Comparison of ENCODE assay signal across 23 mouse cellular contexts in the genomic region with DNA sequence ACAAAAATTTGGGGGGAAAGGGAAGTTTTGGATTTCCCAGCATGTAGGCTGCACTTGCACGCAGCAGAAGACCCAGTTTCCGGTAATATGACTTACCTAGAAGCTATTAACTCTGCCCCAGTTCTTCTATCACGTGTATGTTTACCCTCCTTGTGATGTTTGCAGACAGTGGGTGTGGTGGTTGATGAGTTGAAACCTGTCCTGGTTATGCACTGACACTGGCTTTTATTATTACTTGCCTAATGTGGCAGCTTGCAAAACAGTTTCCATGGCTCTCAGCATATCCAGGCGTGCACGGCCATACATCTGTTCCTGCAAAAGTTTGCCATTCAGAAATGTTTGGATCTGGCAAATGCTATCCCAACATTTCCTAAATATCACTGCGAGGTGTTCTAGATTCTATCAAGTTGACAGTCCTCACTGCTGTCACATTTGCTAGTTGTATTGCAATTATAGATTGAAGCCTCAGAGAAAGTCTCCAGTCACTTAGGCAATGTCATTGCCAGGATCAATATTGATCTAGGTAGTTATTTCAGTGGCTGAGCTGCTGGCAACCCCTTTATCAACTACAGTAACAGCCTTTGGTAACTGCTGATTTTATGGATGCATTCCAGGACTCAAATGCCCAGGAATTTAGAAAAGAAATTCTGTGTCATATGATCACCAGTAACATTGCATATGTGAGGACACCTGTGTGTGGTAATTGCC.
DNase-seq lines count a peak whose midpoint lies in the region; ATAC-seq lines count a peak whose summit lies in the region.
"Had no signal": no experiment of that assay in that cellular context is flagged by ENCODE, and none has a peak within 500 bp of the region (broad histone marks: within the 10 kb centered on the region; RNA-seq: fewer than 3 reads in every experiment).

No protein-coding gene starts in this region.

- H3K4me3 ChIP-seq in limb, embryonic 15.5 days: no peak overlapping the region
- H3K4me3 ChIP-seq: forebrain, embryonic 13.5 days; heart, adult 2 months; neural tube, embryonic 15.5 days had no signal

- WGBS in limb, embryonic 15.5 days: 61% methylated on average over 6 of the region's 6 CpGs

- H3K9me3 ChIP-seq in limb, embryonic 15.5 days: no peaks in the 10 kb centered on the region
- H3K9me3 ChIP-seq: forebrain, embryonic 13.5 days; G1E; neural tube, embryonic 15.5 days had no signal

- peak; percentile 22 for DNase-seq in layer of hippocampus, adult 11-12 months (ENCODE audit: low spot score)
- no peak for DNase-seq in layer of hippocampus, postnatal 25 days (ENCODE audit: extremely low spot score in 1 of 2, low spot score in 1 of 2)
- DNase-seq in urinary bladder, postnatal 36 days (ENCODE audit: low spot score in 2 of 2): peak; percentile 41 to 42
- no peak for DNase-seq in urinary bladder, postnatal 25 days (ENCODE audit: low spot score)
- peak; percentile 28 for DNase-seq in yolk sac, embryonic 10.5 days (ENCODE audit: low spot score)
- DNase-seq in adrenal gland, postnatal 10 days: no peak
- no peak for DNase-seq in kidney, postnatal 36 days
- DNase-seq: adrenal gland, postnatal 14 days; cerebellum, adult 11-12 months; cerebellum, postnatal 14 days; gastrocnemius, postnatal 10 days; heart, adult 2 months; kidney, adult 2 months; kidney, postnatal 10 days; lung, adult 2 months; thymus, postnatal 36 days had no signal

- H3K36me3 ChIP-seq in limb, embryonic 15.5 days: no peaks in the 10 kb centered on the region
- H3K36me3 ChIP-seq: G1E; neural tube, embryonic 15.5 days had no signal

- no peak overlapping the region for H3K9ac ChIP-seq in limb, embryonic 15.5 days
- H3K9ac ChIP-seq: forebrain, embryonic 13.5 days; neural tube, embryonic 15.5 days had no signal

- peak overlapping the region; percentile 11; the same call in 1 of the 2 replicates for H3K27ac ChIP-seq in limb, embryonic 15.5 days
- H3K27ac ChIP-seq: forebrain, embryonic 13.5 days; heart, adult 2 months; neural tube, embryonic 15.5 days had no signal

- ATAC-seq in limb, embryonic 15.5 days (ENCODE audit: insufficient number of reproducible peaks, low FRiP score, low TSS enrichment, low read depth): no peak
- ATAC-seq: activated CD4-positive, CD25-positive, alpha-beta regulatory T cell, adult 4 months; forebrain, embryonic 13.5 days; hindbrain, embryonic 16.5 days; midbrain, embryonic 16.5 days had no signal

- H3K4me2 ChIP-seq in limb, embryonic 15.5 days: no peak overlapping the region
- H3K4me2 ChIP-seq: forebrain, embryonic 13.5 days; neural tube, embryonic 15.5 days had no signal

- no peaks in the 10 kb centered on the region for H3K27me3 ChIP-seq in limb, embryonic 15.5 days
- H3K27me3 ChIP-seq: forebrain, embryonic 13.5 days; neural tube, embryonic 15.5 days had no signal

- H3K4me1 ChIP-seq in limb, embryonic 15.5 days: no peaks in the 10 kb centered on the region
- H3K4me1 ChIP-seq: forebrain, embryonic 13.5 days; neural tube, embryonic 15.5 days had no signal

Comparison
In these comparisons a context has a peak if more than half of its experiments do, and no peak if none do; other contexts are left out.
1. DNase-seq: peak in layer of hippocampus, adult 11-12 months (single experiment), urinary bladder, postnatal 36 days (2 of 2) and yolk sac, embryonic 10.5 days (single experiment); none in layer of hippocampus, postnatal 25 days (0 of 2), urinary bladder, postnatal 25 days (single experiment), adrenal gland, postnatal 10 days (single experiment) and kidney, postnatal 36 days (0 of 2).